Mouse (Mus musculus) hindlimb bud, embryonic 11.5 days (tissue): ENCODE results near the gene Agpat2.

Experiments
- DNase-seq: peaks from one replicate; pipeline ENCODE4 v3.0.0-alpha.2; 2012; ENCODE audit warnings: low read depth, low spot score; ENCODE audit errors: extremely low spot score

The Agpat2 gene

DNA sequence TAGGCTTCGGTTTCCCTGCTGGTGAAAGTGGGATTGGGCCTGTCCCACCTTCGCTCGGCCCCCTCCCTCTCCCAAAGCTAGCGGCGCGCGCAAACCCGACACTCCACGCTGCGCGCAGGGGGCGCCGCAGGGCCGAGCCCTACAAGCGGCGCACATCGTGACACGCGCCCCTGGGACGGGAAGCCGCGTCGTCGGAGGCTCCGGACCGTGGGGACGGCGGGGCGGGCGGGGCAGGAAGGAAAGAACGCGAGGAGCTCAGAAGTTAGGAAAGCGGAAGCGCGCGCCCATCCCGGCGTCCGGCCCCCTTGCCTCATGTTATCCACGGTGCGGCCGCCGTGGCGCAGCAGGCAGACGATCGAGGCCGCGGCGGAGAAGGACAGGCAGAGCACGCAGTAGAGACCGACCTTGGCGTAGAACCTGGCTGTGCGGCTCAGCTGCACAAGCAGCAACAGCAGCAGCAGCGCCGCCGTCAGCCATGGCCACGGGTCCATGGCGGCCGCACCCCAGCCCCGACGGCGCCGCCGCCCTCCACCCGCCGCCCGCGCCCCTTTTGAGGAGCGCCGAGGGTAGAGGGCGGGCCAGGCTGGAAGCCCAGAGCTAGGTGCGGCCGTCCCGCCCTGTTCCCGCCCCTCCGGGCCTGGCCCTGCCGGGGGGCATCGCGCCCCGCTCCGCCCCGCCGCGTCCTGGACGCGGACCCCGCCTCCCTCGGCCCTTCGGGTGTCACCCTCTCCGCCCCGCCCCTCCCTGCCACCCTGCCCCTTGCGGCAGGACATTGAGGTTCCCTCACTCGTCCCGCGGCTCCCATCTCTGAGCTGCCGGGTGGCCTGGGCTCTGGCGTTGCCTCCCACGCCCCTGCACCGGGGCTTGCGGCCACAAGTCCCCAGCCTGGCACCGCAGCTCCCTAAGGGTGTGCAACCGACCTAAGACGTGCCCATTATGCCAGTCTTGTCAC lies at the start of gene Agpat2:
Gene Agpat2, minus strand, starts transcription at position 698 of the 952 bp plus-strand sequence.
- DNase-seq: no peak

DNA sequence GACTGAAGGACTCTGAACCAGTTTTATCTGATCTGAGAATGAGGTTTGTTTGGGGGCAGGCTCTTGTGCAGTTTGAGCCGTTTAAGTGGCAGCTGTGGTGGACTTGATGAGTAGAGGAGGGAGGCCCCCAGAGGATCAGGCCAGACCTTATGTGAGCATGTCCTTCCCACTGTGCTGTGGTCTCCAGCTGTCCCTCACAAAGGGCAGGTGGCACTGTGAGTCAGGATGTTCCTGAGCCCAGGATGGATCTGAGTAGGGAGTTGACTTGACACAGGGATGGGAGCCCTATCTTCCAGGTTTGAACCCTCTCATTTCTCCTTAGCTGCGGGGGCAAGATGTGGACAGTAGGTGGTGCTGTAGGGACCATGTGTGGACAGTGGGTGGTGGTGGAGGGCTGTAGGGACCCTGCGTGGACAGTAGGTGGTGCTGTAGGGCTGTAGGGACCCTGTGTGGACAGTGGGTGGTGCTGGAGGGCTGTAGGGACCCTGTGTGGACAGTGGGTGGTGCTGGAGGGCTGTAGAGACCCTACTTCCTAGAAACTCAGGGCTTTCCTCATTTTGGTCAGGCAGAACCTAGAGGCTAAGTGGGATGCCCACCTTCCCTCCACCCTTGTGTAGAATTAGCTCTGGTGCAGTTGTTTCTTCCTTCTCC lies 42.6 kb upstream of the Agpat2 start:
- peak; percentile 80 for DNase-seq

DNA sequence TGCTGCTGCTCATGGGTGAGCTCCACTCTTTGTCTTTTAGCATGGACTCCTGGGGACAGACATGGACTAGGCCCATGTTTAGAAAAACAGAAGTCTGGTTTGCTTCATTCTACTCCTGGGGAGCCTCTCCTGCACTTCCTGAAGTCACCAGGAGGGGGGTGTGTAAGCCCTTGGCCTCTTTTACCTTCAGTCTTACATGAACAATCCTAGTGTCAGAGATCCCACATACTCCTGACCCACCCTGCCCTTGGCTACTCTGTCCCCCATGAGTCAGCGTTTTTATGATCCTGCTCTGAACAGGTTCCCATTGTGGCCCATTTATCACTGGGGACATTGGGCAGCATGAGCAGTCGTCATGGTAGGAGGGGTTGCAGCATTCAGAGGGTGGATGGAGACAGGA lies 39.7 kb upstream of the Agpat2 start:
- DNase-seq: no peak

GRCm38 (mm10) chr2:26641006-26641647 lies 36.9 kb upstream of the Agpat2 start:
- no peak for DNase-seq

DNA sequence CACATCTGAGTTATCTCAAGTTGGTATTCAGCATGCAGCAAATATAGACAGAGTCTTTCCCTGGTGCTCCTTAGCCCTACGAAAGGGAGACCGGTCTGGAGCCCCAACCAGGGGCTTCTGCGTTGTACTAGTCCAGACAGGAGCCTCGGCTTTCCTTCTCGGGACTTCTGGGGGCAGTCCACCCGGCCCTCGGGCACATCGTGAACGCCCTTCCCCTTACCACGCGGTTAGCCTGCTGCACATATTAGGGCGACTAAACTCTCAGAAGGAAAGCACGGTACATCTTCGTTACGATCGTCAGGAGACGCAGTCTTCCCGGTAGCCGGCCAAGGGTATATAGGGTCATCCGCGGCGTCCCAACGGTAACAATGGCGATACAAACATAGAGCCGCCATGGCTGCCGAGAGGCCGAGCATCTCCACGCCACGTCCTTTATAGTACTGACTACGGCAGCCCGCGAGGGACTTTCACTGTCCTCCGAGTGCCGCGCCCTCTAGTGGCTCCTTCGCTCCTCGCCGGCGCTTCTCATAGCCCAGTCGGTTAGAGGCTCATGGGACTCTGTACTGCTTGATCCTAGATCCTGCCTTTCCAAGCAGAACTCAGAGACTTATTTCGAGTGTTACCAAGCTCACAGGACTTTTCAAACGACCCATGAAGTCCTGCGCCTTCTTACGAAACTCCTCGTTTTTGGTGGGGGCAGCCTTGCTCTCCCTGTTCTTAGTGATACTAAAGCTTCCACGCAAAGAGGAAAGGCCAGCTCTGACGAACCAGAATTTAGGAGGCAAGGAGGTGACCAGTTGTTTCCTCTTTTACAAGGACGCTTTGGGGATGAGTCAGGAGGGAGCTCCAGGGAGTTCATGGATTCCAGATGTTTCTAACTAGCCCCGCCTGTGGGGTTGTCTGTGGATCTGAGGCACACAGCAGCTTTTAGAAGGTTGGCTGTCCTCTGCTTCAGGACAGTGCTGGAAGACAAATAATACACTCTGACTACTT lies 35.9 kb upstream of the Agpat2 start:
- peak; percentile 88 for DNase-seq

DNA sequence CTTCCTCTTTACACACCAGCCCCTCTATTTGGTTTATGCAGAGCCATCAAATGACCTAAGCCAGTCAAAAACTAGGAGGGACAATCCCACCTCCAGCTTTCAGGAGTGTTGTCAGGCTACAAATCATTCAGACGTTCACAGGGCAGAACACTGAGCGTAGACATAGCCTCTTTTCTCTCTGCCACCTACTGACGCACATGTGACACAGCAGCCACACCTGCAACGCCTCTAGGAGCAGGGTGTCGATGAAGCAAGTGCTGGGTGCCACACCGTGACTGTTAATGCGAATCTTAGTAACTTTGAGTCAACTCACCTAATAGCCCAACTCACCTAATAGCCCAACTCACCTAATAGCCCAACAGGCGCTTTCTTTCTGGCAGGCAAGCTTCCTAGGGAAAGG lies 34.9 kb upstream of the Agpat2 start:
- DNase-seq: no peak

DNA sequence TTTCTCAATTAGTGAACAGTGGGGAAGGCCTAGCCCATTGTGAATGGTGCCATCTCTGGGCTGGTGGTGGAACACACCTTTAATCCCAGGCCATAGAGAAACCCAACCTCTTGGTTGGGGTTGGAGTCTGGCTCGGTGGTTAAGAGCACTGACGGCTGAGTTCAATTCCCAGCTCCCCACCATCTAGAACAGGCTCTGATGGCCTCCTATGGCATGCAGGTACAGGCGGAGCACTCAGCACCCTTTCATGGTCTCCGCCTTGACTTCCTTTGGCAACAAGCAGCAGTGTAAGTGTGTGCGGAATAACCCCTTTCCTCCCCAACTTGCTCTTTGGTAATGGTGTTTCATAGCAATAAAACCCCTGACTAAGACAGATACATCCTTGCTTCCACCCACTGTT lies 34.4 kb upstream of the Agpat2 start:
- DNase-seq: no peak

- no peak for DNase-seq
Observed at GRCm38 (mm10) chr2:26638039-26638438, 33.8 kb upstream of the Agpat2 start.

DNA sequence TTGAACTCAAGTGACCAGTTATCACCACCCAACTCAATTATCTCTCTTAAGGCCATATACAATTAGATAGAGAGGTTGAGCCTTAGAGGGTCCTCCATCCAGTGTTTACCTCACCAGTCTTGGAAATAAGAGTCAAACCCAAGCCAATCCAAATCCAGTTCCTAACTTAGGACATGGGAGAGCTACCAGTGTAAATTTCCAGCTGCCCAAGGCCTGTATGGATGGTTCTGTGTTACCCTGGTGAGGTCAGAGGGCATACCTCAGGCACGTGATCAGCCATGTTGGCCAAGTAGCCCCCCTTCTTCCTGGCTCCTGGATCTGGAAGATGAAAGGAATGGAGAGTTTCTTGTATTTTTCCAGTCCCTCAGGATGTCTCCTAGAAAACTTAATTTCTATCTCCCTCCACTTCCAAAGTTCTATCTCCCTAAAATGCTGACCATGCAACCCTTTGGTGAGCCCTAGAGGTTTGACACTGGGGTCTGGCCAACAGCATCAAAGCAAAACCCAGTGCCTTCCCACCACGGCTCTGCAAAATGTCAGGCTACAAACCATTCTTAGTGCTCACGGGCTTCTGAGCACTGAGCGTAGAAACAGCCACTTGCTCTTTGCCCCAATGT lies 33.2 kb upstream of the Agpat2 start:
- no peak for DNase-seq

DNA sequence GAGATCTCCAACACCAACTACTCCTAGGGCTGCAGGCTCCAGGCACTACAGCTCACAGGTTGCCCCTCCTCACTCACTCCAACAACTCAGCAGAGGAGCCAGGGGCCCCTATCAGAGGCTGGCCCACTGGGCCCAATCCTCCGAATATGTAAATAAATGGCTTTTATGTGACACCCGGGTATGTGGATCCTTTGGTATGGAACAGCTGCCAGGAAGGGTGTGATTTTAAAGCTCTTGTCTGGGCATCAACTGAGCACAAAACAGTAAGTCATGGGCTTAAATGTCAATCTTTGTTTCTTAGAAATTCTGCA lies 32.1 kb upstream of the Agpat2 start:
- DNase-seq: no peak

- no peak for DNase-seq
Observed at GRCm38 (mm10) chr2:26635489-26636324, 31.5 kb upstream of the Agpat2 start.

DNA sequence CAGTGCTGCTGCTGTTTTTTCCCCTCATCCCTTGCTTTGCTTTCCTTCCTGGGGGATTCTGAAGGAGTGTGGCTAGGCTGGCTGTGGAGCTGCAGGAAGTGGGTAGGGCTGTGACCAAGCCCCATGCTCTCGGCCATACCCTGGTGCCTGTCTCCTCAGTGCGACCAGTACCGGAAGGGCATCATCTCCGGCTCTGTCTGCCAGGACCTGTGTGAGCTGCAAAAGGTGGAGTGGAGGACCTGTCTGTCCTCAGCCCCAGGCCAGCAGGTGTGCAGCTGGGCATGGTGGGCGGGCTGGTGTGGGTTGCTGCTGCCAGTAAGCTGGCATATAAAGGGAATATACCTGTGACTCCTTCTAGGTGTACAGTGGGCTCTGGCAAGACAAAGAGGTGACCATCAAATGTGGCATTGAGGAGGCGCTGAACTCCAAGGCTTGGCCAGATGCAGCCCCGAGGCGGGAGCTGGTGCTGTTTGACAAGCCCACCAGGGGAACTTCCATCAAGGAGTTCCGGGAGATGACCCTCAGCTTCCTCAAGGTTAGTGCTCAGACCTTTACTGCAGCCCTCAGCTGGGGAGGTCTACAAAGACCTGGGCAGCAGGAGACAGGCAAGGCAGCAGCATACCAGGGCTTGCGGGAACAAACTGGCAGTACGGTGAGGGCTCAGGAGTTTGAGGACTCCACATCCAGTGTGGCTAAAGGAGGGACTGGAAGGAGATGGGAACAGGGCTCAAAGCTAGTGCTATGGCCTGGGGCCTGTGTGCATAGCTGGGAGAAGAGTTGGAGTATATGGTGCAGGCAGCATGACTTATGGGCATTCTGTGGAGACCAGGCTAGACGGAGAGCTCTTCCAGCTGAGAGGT lies 30.6 kb upstream of the Agpat2 start:
- DNase-seq: no peak

GRCm38 (mm10) chr2:26633953-26634530 lies 29.8 kb upstream of the Agpat2 start:
- no peak for DNase-seq

DNA sequence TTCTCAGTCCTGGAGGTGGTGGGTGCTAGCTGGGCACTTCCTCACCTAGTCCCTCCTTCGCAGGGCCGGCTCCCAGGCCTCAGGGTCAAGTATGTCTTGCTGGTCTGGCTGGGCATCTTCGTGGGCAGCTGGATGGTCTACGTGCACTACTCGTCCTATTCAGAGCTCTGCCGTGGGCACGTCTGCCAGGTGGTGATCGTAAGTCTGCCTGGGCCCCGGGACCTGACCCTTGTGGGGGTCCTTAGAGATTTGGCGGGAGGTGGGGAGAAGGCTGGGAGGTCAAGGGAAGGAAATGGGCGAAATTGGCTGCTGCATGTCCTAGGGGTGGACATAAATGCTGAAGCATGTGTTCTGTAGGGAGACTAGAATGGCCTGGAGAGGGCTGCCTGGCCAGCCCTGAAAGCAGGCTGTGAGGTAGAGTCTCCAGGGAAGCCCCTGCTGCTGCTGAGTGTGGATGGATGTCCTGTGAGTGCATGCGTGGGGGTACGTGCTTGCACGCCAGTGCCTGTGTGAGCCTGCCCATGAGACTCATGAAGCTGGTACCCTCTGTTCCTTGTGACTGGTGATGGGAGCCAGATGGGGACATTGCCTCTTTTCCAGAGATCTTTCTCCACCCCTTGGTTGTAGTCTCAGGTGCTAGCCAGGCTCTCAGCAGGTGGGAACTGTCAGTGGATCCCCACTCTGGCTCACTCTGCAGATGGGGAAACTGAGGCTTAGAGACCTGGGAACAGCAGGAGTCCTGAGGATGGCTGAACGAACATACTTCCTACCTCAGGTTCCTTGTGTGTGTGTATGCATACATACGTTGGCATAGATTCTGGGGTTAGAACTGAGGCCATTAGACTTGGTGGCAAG lies 28.6 kb upstream of the Agpat2 start:
- DNase-seq: no peak

- DNase-seq: no peak
Observed at GRCm38 (mm10) chr2:26628792-26629437, 24.7 kb upstream of the Agpat2 start.

DNA sequence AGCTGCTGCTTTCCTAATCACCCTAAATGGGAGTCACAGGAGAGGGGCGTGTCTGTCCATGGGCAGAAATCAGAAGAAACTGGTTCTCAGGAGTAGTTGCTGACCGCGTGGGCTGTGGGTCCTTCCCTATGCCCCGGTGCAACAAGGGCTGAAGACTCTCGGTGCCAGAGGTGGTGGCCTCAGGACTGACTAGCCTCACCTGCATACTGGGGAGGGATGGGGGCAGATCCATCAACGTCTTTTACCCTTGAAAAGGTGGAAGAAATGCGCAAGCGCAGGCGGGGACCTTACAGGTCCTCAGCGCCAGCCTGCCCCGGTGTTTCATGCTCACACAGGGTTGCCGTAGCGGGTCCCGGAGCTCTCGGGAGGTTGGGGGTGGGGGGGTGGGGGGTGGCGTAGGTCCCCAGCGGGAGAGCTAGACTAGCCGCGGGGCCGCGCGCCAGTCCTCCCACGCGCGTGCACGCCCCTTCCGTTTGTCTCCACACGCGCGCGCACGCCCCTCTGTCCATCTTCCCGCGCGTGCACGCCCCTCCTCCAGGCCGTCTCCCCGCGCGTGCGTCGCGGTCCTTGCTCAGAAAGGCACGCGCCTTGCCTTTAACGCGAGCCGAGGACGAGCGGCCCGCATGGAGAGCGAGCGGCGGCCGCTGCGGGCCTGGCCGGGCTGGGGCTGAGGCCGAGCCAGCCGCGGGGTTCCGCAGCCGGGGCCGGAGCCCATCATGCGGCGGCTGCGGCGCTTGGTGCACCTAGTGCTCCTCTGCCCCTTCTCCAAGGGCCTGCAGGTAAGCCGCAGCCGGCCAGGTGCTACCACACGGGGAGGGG lies 23.9 kb upstream of the Agpat2 start, which contains the start of gene Fam69b:
Gene Fam69b, plus strand, starts transcription at position 537 of the 819 bp plus-strand sequence.
- DNase-seq: no peak
